Mouse (Mus musculus) embryo, embryonic 11 days (tissue): Measurements from ENCODE around the gene Zfp710.
"Not testable (repeated sequence)": the region's sequence is repeated elsewhere in the genome, so short reads cannot be mapped to it uniquely, and the experiment has no call there.

Experiments used
- DNase-seq: peaks from one replicate; pipeline ENCODE4 v3.0.0-alpha.2; 2015

The Zfp710 gene

DNA sequence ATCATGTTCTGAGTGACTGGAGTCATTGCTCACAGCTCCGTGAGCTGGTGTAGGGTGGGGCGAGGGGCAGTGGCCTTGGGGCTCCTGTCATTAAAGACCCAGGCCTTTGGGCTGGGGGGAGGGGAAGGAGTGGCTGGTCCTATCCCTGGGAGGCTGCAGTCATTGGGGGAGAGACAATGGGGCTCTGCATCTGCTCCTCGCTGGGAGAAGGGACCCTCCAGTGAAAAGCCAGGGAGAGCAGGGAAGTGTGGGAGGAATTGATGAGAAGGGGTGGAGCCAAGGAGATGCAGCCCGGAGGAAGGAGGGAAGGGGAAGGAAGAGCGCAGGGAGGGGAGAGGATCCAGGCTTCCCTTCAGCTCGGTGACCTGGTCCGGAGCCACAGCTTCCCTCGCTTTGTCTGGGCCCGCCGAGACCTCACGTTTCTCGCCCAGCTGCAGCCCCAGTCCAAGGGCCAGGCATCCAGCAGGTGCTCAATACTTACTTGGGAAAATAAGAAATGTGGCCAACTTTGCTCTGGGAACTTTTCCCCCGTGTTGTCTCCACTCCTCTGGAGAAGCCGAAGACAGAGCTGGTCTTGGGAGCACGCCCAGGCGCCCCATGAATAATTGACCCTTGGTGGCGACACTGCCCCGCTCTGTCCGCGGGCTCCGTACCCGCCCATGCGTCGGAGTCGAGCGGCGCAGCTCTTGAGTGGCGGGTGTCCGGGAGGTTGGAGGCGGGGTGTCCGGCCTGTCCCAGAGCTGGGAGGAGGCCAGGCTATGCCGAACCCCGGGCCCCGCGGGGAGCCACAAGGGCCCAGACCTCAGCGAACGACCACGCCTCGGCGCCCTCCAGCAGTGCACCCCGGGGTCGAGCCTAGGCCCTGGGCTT is at the start of gene Zfp710:
TSS of gene Zfp710 (plus strand) at position 294 of the 870 bp plus-strand sequence.
- DNase-seq, result peak; percentile 88

GRCm38 (mm10) chr7:79975316-79975715 is 49.3 kb upstream of the Zfp710 start:
- DNase-seq, result no peak

DNA sequence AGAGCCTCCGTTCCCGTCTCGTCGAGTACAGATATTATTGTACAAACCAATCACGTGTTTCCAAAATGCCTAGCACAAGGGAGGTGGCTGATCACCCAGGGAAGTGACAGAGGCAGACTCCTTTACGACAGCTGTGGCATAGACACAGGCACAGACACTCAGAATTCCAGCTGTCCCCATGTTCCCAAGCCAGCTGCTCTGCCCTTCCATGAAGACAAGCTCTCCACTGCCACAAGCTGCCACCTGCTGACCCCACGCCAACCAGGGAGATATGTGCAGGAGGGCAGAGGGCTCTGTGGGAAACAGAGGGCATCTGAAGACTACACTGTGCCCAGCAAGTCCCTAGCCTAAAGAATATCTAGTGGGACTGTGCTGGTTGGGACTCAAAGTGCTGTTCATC is 37.9 kb upstream of the Zfp710 start:
- DNase-seq, result no peak

GRCm38 (mm10) chr7:79987745-79988144 is 36.9 kb upstream of the Zfp710 start:
- DNase-seq, result no peak

- DNase-seq, result not testable (repeated sequence)
Observed at GRCm38 (mm10) chr7:79988466-79988865, 36.1 kb upstream of the Zfp710 start.

GRCm38 (mm10) chr7:79994476-79994875 is 30.1 kb upstream of the Zfp710 start:
- DNase-seq, result peak; percentile 65

DNA sequence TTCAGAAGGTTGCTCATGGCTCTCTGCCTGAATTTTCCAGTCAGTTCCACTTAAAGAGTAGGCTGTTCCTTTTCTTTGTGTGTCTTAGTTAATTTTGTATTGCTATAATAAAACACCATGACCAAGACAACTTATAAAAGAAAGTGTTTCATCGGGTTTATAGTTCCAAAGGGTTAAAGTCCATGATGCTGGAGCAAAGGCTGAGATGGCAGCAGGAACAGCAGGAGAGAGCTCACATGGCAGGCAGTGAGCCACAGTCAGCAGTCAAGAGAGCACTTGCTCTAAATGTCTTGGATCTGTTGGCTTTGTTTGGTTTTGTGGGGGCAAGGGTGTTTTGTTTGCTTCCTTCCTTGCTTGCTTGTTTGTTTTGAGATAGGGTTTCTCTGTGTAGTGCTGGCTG is 26.9 kb upstream of the Zfp710 start:
- no peak for DNase-seq

DNA sequence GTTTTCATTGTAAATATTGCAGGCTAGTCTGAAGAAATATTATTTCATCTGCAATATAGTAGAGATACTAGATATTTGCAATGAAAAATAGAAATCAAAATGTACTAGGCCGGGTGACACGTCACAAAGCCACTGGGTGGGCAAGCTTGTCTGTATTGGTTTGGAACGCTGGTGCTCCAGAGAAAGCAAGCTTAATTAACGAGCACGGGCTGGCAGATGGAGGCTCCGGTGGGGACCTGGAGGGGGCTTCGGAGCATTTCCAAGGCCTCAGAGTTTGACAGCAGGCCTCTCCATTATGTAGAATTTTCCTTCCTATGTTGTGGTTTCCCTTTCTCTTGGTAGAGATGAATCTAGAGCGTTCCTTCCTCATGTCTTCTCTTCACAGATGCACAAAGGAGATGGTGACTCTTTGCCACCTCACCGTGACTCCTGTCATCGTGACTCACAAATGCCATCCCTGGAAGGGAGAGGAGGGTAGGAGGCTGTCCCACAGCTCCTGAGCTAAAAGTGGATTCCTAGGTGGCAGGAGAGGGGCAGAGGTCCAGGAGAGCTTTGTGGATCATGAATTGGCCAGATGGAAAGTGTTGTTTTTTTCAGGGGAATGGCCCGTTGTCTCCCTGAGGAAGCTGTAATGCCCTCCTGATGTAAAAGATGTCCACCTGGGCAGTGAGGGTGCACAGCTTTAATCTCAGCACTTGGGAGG is 22.1 kb upstream of the Zfp710 start:
- no peak for DNase-seq

DNA sequence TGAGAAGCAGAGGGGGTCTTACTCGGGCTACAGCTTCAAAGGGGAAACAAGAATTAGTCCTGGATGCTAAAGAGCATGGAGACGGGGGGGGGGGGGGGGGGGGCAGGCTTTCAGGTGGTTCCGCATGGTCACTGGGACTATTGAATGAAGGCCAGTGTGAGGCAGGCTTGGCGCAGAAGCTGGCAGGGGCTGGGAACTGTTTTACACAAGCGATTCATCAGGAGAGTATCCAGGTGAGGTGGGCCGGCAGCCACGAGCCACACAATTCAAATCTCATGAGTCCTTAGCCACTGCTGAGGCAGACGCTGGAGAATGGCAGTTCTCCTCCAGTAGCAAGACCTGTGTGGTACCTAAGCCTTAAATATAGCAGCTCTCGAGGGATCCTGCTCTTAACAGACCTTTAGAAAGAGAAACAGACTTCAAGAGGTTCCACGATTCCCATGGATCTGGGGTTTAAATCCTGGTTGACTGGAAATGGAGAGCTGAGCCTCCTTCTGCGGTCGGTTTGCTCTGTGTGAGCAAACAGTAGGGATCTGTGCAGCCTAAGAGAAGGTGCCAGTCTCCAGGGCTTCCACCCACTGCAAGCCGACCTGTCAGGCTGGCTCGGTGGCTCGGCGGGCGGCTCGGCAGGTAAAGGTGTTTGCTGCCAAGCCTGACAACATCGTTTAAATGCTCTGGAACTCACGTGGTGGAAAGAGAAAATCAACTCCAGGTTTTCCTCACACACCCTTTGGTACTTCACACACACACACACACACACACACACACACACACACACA is 19.6 kb upstream of the Zfp710 start:
- no peak for DNase-seq

- no peak for DNase-seq
Observed at GRCm38 (mm10) chr7:80010680-80011079, 13.9 kb upstream of the Zfp710 start.

GRCm38 (mm10) chr7:80011470-80011869 is 13.1 kb upstream of the Zfp710 start:
- peak; percentile 52 for DNase-seq

GRCm38 (mm10) chr7:80013884-80014550 is 10.6 kb upstream of the Zfp710 start:
- DNase-seq, result no peak

DNA sequence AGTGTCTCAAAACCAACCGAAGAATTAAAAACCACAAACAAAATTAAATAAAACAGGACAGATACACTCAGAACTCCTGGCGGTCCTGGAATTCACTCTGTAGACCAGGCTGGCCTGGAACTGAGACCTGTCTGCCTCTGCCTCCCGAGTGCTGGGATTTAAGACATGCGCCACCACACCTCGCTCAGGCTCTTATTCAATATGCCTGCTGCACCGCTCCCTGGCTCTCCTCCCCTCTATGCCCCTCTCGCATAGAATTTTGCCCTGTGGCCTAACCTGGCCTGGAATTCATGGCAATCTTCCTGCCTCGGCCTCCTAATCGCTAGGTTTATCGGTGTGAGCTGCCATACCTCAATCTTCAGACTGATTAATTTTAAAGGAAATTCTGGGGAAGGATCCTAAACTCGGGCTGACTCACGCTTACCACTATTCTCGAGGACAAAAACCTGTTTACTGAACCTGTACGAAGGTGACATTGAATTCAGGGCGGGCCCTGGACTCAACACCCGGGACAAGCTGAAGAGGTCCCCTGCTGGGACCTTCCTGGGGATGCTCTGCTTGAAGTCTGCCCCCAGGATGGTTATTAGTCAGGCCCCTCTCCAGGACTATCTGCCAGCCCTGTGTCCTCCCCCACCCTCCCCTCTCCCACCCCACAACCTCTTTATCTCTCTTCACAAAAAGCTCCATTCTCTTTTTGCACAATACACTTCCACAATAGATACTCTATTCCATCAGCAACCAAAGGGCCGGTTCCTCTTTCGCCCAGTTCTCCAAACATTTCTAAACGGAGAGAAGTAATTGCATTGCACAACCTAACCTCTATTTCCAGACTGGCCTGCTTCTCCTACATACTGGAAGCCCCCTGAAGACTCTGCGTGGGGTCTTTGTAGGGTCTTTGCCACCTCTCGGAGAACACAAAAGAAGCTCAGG is 9.5 kb upstream of the Zfp710 start:
- no peak for DNase-seq

DNA sequence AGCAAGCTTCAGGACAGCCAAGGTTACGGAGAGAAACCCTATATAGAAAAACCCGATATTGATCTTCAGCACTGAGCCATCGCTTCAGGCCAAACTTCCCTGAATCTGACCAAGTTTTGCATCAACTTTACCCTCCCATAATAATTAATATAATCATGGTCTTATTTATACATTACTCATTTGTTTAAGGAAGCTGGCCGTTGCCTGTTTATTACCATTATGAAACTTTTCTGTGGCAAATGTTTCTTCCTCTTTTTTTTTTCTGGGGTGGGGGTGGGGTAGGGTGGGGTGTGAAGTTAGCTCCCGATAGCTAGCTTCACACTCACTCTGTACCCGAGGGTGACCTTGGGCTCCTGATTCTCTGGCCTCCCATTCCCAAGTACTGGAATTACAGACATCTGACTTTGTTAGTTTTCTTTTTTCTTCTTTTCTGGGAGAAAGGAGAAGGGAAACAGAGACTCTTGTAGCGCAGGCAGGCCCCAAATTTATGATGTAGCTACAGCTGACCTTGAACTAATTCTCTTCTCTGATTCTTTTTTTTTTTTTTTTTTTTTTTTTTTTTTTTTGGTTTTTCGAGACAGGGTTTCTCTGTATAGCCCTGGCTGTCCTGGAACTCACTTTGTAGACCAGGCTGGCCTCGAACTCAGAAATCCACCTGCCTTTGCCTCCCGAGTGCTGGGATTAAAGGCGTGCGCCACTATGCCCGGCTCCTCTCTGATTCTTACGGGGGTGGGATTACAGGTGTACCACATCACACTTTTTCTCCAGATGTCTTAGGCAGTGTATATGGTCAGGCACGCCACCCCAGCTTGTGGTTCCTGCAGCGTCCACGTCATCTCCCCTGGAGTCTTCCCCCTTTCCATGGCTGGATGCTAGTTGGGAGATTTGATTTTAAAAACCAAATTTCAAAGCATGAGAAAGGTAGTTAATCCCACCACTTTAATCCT is 5.8 kb upstream of the Zfp710 start:
- no peak for DNase-seq

DNA sequence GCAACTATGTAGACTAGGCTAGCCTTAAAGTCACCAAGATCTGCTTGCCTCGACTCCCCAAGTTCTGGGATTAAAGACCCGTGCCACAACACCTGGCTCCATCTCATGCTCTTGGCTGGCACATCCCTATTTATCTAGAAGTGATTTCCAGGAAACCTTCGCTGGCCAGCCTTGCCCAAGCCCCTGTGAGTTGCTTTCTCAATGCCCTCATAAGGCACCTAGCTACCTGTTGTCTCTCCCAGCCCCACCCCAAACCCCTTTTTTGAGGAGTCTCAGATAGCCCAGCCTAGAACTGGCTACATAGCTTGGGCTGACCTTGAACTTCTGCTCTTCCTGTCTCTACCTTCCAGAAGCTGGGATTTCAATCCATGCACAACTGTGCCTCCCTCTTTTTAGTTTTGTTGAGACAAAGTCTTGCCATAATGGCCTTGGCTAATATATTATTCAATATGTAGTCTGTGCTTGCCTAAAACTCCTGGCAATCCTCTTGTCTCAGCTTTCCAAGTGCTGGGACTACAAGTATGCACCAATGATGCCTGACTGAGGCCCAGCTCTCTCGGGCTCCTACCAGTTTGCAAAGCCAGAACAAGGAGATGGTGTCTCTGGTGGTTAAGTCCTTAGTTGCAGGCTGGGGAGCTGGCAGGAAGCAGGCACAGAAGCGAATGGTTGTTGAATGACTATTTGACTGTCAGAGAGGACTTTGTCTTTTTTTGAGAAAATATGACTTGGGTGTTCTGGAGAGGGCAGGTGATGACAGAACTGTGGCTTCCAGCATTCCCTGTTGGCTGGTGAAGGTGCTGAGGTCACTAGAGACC is 786 bp upstream of the Zfp710 start:
- DNase-seq, result peak; percentile 59

DNA sequence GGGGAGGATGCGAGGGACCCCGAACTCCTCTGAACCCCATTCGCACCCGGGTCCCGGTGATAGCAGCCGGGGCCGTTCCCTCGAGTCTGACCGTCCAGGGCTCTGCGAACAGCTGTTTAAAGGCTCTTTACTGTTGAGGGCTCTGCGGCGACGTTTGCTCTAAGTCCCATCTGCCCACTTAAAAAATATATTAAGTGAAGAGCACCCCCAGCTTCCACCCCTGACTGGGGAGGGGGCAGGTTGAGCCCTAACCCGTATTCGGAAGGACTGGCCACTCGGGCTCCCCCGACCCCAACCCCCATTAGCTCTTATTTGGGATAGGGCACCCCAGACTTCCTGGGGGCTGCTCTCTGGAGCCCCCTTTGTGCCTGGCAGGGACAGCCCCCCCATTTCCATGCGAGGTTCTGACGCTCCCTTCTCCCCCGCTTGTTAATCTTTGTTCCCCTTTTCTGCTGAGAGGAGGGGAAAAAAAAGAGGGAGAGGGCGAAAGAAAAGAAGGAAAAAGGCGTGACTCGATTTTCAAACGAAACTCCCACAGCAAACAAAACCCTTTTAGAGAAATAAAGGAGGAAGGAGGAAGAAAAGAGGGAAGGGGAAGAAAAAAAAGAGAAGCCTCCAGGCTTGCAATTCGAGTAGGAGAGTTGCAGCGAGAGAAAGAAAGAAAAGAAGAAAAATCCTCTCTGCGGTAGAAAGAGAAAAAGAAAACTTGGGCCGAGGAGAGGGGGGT is 940 bp downstream of the Zfp710 start:
- no peak for DNase-seq

GRCm38 (mm10) chr7:80026118-80026989 is 1.7 kb downstream of the Zfp710 start:
- DNase-seq, result peak; percentile 83
